Mouse (Mus musculus): Measurements from ENCODE around the gene Gm11127.
"Not testable (repeated sequence)": the region's sequence is repeated elsewhere in the genome, so short reads cannot be mapped to it uniquely, and the experiment has no call there.

- TF ChIP-seq CTCF (IDR thresholded peaks at IDR 0.05; ENCODE audit: insufficient read depth, low read length); POLR2A (IDR thresholded peaks at IDR 0.05; ENCODE audit: borderline replicate concordance, extremely low read depth, low read depth, low read length): not testable (repeated sequence)
Measured at GRCm38 (mm10) chr17:36036126-36036525, 22.0 kb downstream of the Gm11127 start.
